27 mouse cellular contexts compared by ENCODE assay signal in genomic region chr7:132145227-132145800, GRCm38 (mm10). TPM values are rescaled to one million over a fixed set of nuclear protein-coding genes. Genes with fewer than 3 reads are reported as not detected.
DNase-seq lines count a peak whose midpoint lies in the region; ATAC-seq and TF ChIP-seq lines count a peak whose summit lies in the region.
"Had no signal": no experiment of that assay in that cellular context is flagged by ENCODE, and none has a peak within 500 bp of the region (broad histone marks: within the 10 kb centered on the region; RNA-seq: fewer than 3 reads in every experiment).

No protein-coding gene starts in this region.

- no peak overlapping the region for H3K27ac ChIP-seq in limb, embryonic 11.5 days (replicated peaks; ENCODE audit: low read depth, low read length)
- H3K27ac ChIP-seq in limb, embryonic 10.5 days: no peak overlapping the region
- H3K27ac ChIP-seq in embryonic facial prominence, embryonic 11.5 days (replicated peaks; ENCODE audit: low read depth, low read length): no peak overlapping the region; the same call in 1 of the 2 replicates
- H3K27ac ChIP-seq in embryonic facial prominence, embryonic 14.5 days (replicated peaks; ENCODE audit: low read depth, low read length): peak overlapping the region; percentile 61
- H3K27ac ChIP-seq in limb, embryonic 14.5 days (replicated peaks; ENCODE audit: low read depth, low read length): peak overlapping the region; percentile 44; the same call in 1 of the 2 replicates
- H3K27ac ChIP-seq: forebrain, embryonic 15.5 days; hindbrain, postnatal 0 days; liver, embryonic 12.5 days had no signal

- H3K4me2 ChIP-seq in limb, embryonic 11.5 days (ENCODE audit: low read depth, severe bottlenecking): no peak overlapping the region
- no peak overlapping the region for H3K4me2 ChIP-seq in embryonic facial prominence, embryonic 11.5 days (ENCODE audit: low read depth, low read length)
- H3K4me2 ChIP-seq in embryonic facial prominence, embryonic 14.5 days (ENCODE audit: low read depth, low read length): no peak overlapping the region
- no peak overlapping the region for H3K4me2 ChIP-seq in limb, embryonic 14.5 days (replicated peaks; ENCODE audit: low read depth, low read length, severe bottlenecking)
- H3K4me2 ChIP-seq: forebrain, embryonic 15.5 days; heart, embryonic 12.5 days; liver, embryonic 12.5 days; midbrain, embryonic 11.5 days had no signal

- H3K27me3 ChIP-seq in limb, embryonic 11.5 days (ENCODE audit: control insufficient read depth, insufficient read depth, low read length): no peaks in the 10 kb centered on the region
- H3K27me3 ChIP-seq in limb, embryonic 10.5 days (ENCODE audit: low read depth, poor library complexity, severe bottlenecking): no peaks in the 10 kb centered on the region
- H3K27me3 ChIP-seq in embryonic facial prominence, embryonic 11.5 days (ENCODE audit: control insufficient read depth, insufficient read depth, low read length): no peaks in the 10 kb centered on the region
- H3K27me3 ChIP-seq in embryonic facial prominence, embryonic 14.5 days (replicated peaks; ENCODE audit: control insufficient read depth, insufficient read depth, low read length): no peaks in the 10 kb centered on the region
- H3K27me3 ChIP-seq in limb, embryonic 14.5 days (ENCODE audit: control insufficient read depth, insufficient read depth, low read length): no peaks in the 10 kb centered on the region
- H3K27me3 ChIP-seq: forebrain, embryonic 15.5 days; heart, embryonic 12.5 days; liver, embryonic 12.5 days had no signal

- H3K4me1 ChIP-seq in limb, embryonic 11.5 days (ENCODE audit: control insufficient read depth, insufficient read depth, low read length): no peaks in the 10 kb centered on the region
- H3K4me1 ChIP-seq in limb, embryonic 10.5 days: peaks cover 3% of the 10 kb centered on the region; the same call in 1 of the 2 replicates
- no peaks in the 10 kb centered on the region for H3K4me1 ChIP-seq in embryonic facial prominence, embryonic 11.5 days (ENCODE audit: control insufficient read depth, insufficient read depth, low read length)
- H3K4me1 ChIP-seq in embryonic facial prominence, embryonic 14.5 days (ENCODE audit: control insufficient read depth, insufficient read depth, low read length): peaks cover 13% of the 10 kb centered on the region
- 0 out of 2 replicates have a peak, but pooled peaks cover 6% of the 10 kb centered on the region for H3K4me1 ChIP-seq in limb, embryonic 14.5 days (ENCODE audit: control insufficient read depth, insufficient read depth, low read length)
- H3K4me1 ChIP-seq: heart, embryonic 12.5 days; liver, embryonic 12.5 days had no signal

- peak; percentile 31 for DNase-seq in limb, embryonic 11.5 days (ENCODE audit: low spot score)
- no peak for DNase-seq in limb, embryonic 10.5 days (ENCODE audit: low spot score)
- DNase-seq in embryonic facial prominence, embryonic 11.5 days (ENCODE audit: low spot score): peak; percentile 83
- peak; percentile 93 for DNase-seq in embryonic facial prominence, embryonic 14.5 days (ENCODE audit: low spot score)
- peak; percentile 90 for DNase-seq in limb, embryonic 14.5 days (ENCODE audit: low spot score)
- DNase-seq in thymus, adult 18-20 months: no peak
- DNase-seq in cerebellum, postnatal 10 days: no peak
- DNase-seq: adrenal gland, adult 8-10 months; cerebellum, adult 2 months; gastrocnemius, postnatal 25 days; heart, adult 18-20 months; heart, postnatal 10 days; kidney, adult 9 months; kidney, postnatal 14 days; layer of hippocampus, adult 9-11 months; lung, adult 18-20 months; lung, postnatal 10 days; thymus, postnatal 36 days had no signal

- no peaks in the 10 kb centered on the region for H3K9me3 ChIP-seq in limb, embryonic 11.5 days (ENCODE audit: control insufficient read depth, low read length)
- no peaks in the 10 kb centered on the region for H3K9me3 ChIP-seq in limb, embryonic 10.5 days (replicated peaks)
- H3K9me3 ChIP-seq in embryonic facial prominence, embryonic 11.5 days (replicated peaks; ENCODE audit: control insufficient read depth, low read length): no peaks in the 10 kb centered on the region
- no peaks in the 10 kb centered on the region for H3K9me3 ChIP-seq in embryonic facial prominence, embryonic 14.5 days (ENCODE audit: control insufficient read depth, low read length)
- H3K9me3 ChIP-seq in limb, embryonic 14.5 days (ENCODE audit: control insufficient read depth, low read length): no peaks in the 10 kb centered on the region
- H3K9me3 ChIP-seq: forebrain, embryonic 15.5 days; heart, embryonic 12.5 days; liver, embryonic 12.5 days had no signal

- WGBS in limb, embryonic 11.5 days: 63% methylated on average over 15 of the region's 15 CpGs
- 84% methylated on average over 15 of the region's 15 CpGs for WGBS in limb, embryonic 10.5 days
- WGBS in embryonic facial prominence, embryonic 11.5 days: 52% methylated on average over 15 of the region's 15 CpGs
- 34% methylated on average over 15 of the region's 15 CpGs for WGBS in embryonic facial prominence, embryonic 14.5 days
- WGBS in limb, embryonic 14.5 days: 37% methylated on average over 15 of the region's 15 CpGs

- H3K4me3 ChIP-seq in limb, embryonic 11.5 days (ENCODE audit: low read depth, low read length): no peak overlapping the region
- no peak overlapping the region for H3K4me3 ChIP-seq in limb, embryonic 10.5 days
- no peak overlapping the region for H3K4me3 ChIP-seq in embryonic facial prominence, embryonic 11.5 days (ENCODE audit: low read depth, low read length)
- no peak overlapping the region for H3K4me3 ChIP-seq in embryonic facial prominence, embryonic 14.5 days (ENCODE audit: low read depth, low read length)
- H3K4me3 ChIP-seq in limb, embryonic 14.5 days (replicated peaks; ENCODE audit: low read length): no peak overlapping the region
- H3K4me3 ChIP-seq: erythroblast, embryonic 14.5 days; forebrain, embryonic 15.5 days; heart, embryonic 12.5 days; liver, embryonic 12.5 days had no signal

- ATAC-seq in limb, embryonic 11.5 days (ENCODE audit: insufficient number of reproducible peaks, low FRiP score, low TSS enrichment, low read depth): no peak
- ATAC-seq in embryonic facial prominence, embryonic 11.5 days (replicated peaks; ENCODE audit: insufficient number of reproducible peaks, low FRiP score, low TSS enrichment, low read depth): no peak
- ATAC-seq in embryonic facial prominence, embryonic 14.5 days (ENCODE audit: low read depth): peak; percentile 66
- peak; percentile 41 for ATAC-seq in limb, embryonic 14.5 days (ENCODE audit: low FRiP score, low read depth)
- ATAC-seq: activated CD4-positive, CD25-positive, alpha-beta regulatory T cell, adult 4 months; forebrain, embryonic 15.5 days; hindbrain, postnatal 0 days; intestine, embryonic 16.5 days; liver, embryonic 12.5 days had no signal

- H3K9ac ChIP-seq in limb, embryonic 11.5 days (ENCODE audit: low read length): no peak overlapping the region
- no peak overlapping the region for H3K9ac ChIP-seq in embryonic facial prominence, embryonic 11.5 days (replicated peaks; ENCODE audit: low read length)
- H3K9ac ChIP-seq in embryonic facial prominence, embryonic 14.5 days (ENCODE audit: low read depth, low read length): no peak overlapping the region
- no peak overlapping the region for H3K9ac ChIP-seq in limb, embryonic 14.5 days (ENCODE audit: low read depth, low read length, severe bottlenecking)
- H3K9ac ChIP-seq: forebrain, embryonic 15.5 days; heart, embryonic 12.5 days; liver, embryonic 12.5 days had no signal

- H3K36me3 ChIP-seq in limb, embryonic 11.5 days (ENCODE audit: control insufficient read depth, insufficient read depth, low read length): no peaks in the 10 kb centered on the region
- H3K36me3 ChIP-seq in limb, embryonic 10.5 days: no peaks in the 10 kb centered on the region
- no peaks in the 10 kb centered on the region for H3K36me3 ChIP-seq in embryonic facial prominence, embryonic 11.5 days (replicated peaks; ENCODE audit: control insufficient read depth, insufficient read depth, low read depth, low read length)
- H3K36me3 ChIP-seq in embryonic facial prominence, embryonic 14.5 days (ENCODE audit: control insufficient read depth, insufficient read depth, low read length): no peaks in the 10 kb centered on the region
- no peaks in the 10 kb centered on the region for H3K36me3 ChIP-seq in limb, embryonic 14.5 days (ENCODE audit: control insufficient read depth, insufficient read depth, low read length)
- H3K36me3 ChIP-seq: forebrain, embryonic 15.5 days; heart, embryonic 12.5 days; liver, embryonic 12.5 days had no signal

- TF ChIP-seq POLR2A in limb, embryonic 14.5 days (IDR thresholded peaks at IDR 0.05; ENCODE audit: borderline replicate concordance, extremely low read depth, insufficient read depth, insufficient read length): no peak

RNA-seq across cellular contexts. Expression of gene Cpxm2, which starts 9.2 kb away (rescaled TPM):
- 1.2 and 1.9 TPM in 2 replicates for polyA plus RNA-seq in limb, embryonic 11.5 days (2014; fragmentation: Nextera tagmentation; extraction: Ambion mirVana)
- polyA plus RNA-seq in limb, embryonic 10.5 days (2016; fragmentation: Nextera tagmentation; extraction: Ambion mirVana): 0.11 and 0.49 TPM in 2 replicates
- polyA plus RNA-seq in embryonic facial prominence, embryonic 11.5 days (2014; fragmentation: Nextera tagmentation; extraction: Ambion mirVana): 5.1 and 5.4 TPM in 2 replicates
- polyA plus RNA-seq in embryonic facial prominence, embryonic 14.5 days (2014; fragmentation: Nextera tagmentation; extraction: Ambion mirVana): 15.3 and 17.2 TPM in 2 replicates
- 29.5 and 31.4 TPM in 2 replicates for polyA plus RNA-seq in limb, embryonic 14.5 days (2012; rRNA removed)
- polyA plus RNA-seq in limb, embryonic 14.5 days (2014; fragmentation: Nextera tagmentation; extraction: Ambion mirVana): 47.1 and 62.3 TPM in 2 replicates
- polyA plus RNA-seq: activated CD4-positive, CD25-positive, alpha-beta regulatory T cell, adult 4 months; C2C12; erythroblast, embryonic 14.5 days had no signal

Comparison
In these comparisons a context has a peak if more than half of its experiments do, and no peak if none do; other contexts are left out.
1. ATAC-seq: peak in embryonic facial prominence, embryonic 14.5 days (single experiment) and limb, embryonic 14.5 days (single experiment); none in limb, embryonic 11.5 days (single experiment) and embryonic facial prominence, embryonic 11.5 days (single experiment).
2. DNase-seq: peak in limb, embryonic 11.5 days (single experiment), embryonic facial prominence, embryonic 11.5 days (single experiment), embryonic facial prominence, embryonic 14.5 days (single experiment) and limb, embryonic 14.5 days (single experiment); none in limb, embryonic 10.5 days (single experiment), thymus, adult 18-20 months (0 of 2) and cerebellum, postnatal 10 days (0 of 2).
3. H3K27ac ChIP-seq: peak in embryonic facial prominence, embryonic 14.5 days (single experiment) and limb, embryonic 14.5 days (single experiment); none in limb, embryonic 11.5 days (single experiment), limb, embryonic 10.5 days (single experiment) and embryonic facial prominence, embryonic 11.5 days (single experiment).